Mouse (Mus musculus): ENCODE data around the gene 4930578C19Rik. TPM values are rescaled to one million over a fixed set of nuclear protein-coding genes. Genes with fewer than 3 reads are reported as not detected.

Gene 4930578C19Rik
- polyA plus RNA-seq (2015; fragmentation: Nextera tagmentation; extraction: Ambion mirVana) = 0.56 and 0.61 TPM in 2 replicates

- H3K4me1 ChIP-seq = no peaks in the 10 kb centered on the region
- H3K9ac ChIP-seq (replicated peaks) = no peak within 1 kb of the TSS
- H3K27me3 ChIP-seq = no peaks in the 10 kb centered on the region
- ATAC-seq (replicated peaks) = no peak
- H3K9me3 ChIP-seq = no peaks in the 10 kb centered on the region
- H3K4me3 ChIP-seq = no peak within 1 kb of the TSS
- H3K27ac ChIP-seq (replicated peaks) = no peak within 1 kb of the TSS
- 83% methylated on average over 8 of the region's 8 CpGs for WGBS
- H3K36me3 ChIP-seq = no peaks in the 10 kb centered on the region
- no peak within 1 kb of the TSS for H3K4me2 ChIP-seq (replicated peaks)
Observed at GRCm38 (mm10) chrX:18461198-18461601, at the start of gene 4930578C19Rik. Gene 4930578C19Rik, minus strand, starts transcription at chrX:18461397.

DNA sequence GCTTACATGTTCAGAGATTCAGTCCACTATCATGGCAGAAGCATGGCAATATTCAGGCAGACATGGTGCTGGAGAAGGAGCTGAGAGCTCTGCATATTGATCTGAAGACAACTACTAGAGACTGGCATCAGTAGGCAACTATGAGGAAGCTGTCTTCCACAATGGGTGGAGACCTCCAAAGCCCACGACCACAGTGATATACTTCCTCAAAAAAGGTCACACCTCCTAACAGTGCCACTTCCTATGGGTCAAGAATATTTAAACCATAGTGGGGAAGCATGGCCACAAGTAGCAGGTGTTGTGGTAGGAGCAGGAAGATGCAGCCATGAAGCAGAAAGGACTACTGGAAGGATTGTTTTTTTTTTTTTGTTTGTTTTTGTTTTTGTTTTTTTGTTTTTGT lies 6.5 kb upstream of the 4930578C19Rik start:
- Histone ChIP-seq H3K4me3 (no peak overlapping the region), H3K27me3 (no peaks in the 10 kb centered on the region), H3K36me3 (no peaks in the 10 kb centered on the region), H3K4me1 (no peaks in the 10 kb centered on the region), H3K4me2 (replicated peaks) (no peak overlapping the region), H3K9me3 (no peaks in the 10 kb centered on the region), H3K9ac (replicated peaks) (no peak overlapping the region), H3K27ac (replicated peaks) (no peak overlapping the region)
- no peak for ATAC-seq (replicated peaks)
- 57% methylated on average over 1 of the region's 1 CpGs for WGBS

- H3K4me3 ChIP-seq = no peak overlapping the region
- no peaks in the 10 kb centered on the region for H3K36me3 ChIP-seq
- ATAC-seq (replicated peaks) = no peak
- H3K4me1 ChIP-seq = no peaks in the 10 kb centered on the region
- no peak overlapping the region for H3K9ac ChIP-seq (replicated peaks)
- no peak overlapping the region for H3K27ac ChIP-seq (replicated peaks)
- H3K9me3 ChIP-seq = no peaks in the 10 kb centered on the region
- H3K4me2 ChIP-seq (replicated peaks) = no peak overlapping the region
- no peaks in the 10 kb centered on the region for H3K27me3 ChIP-seq
- 92% methylated on average over 1 of the region's 1 CpGs for WGBS
Observed at GRCm38 (mm10) chrX:18462879-18463278, 1.7 kb upstream of the 4930578C19Rik start.

GRCm38 (mm10) chrX:18451559-18451958 lies 9.6 kb downstream of the 4930578C19Rik start:
- Histone ChIP-seq H3K9ac (replicated peaks) (no peak overlapping the region), H3K4me2 (replicated peaks) (no peak overlapping the region), H3K27me3 (no peaks in the 10 kb centered on the region), H3K27ac (replicated peaks) (no peak overlapping the region), H3K4me1 (no peaks in the 10 kb centered on the region), H3K9me3 (no peaks in the 10 kb centered on the region), H3K36me3 (no peaks in the 10 kb centered on the region), H3K4me3 (no peak overlapping the region)
- peak; percentile 85 for ATAC-seq (replicated peaks)
- 51% methylated on average over 1 of the region's 1 CpGs for WGBS

- Histone ChIP-seq H3K4me1 (no peaks in the 10 kb centered on the region), H3K27me3 (no peaks in the 10 kb centered on the region), H3K9ac (replicated peaks) (no peak overlapping the region), H3K9me3 (no peaks in the 10 kb centered on the region), H3K36me3 (no peaks in the 10 kb centered on the region), H3K4me2 (replicated peaks) (no peak overlapping the region), H3K27ac (replicated peaks) (no peak overlapping the region), H3K4me3 (no peak overlapping the region)
- WGBS = 26% methylated on average over 5 of the region's 5 CpGs
- no peak for ATAC-seq (replicated peaks)
Observed at GRCm38 (mm10) chrX:18442066-18442465, 19.1 kb downstream of the 4930578C19Rik start.

GRCm38 (mm10) chrX:18425451-18425850 lies 35.7 kb downstream of the 4930578C19Rik start:
- H3K27ac ChIP-seq (replicated peaks) = no peak overlapping the region
- no peak overlapping the region for H3K9ac ChIP-seq (replicated peaks)
- no peak overlapping the region for H3K4me2 ChIP-seq (replicated peaks)
- no peaks in the 10 kb centered on the region for H3K4me1 ChIP-seq
- no peaks in the 10 kb centered on the region for H3K36me3 ChIP-seq
- H3K4me3 ChIP-seq = no peak overlapping the region
- no peaks in the 10 kb centered on the region for H3K27me3 ChIP-seq
- 94% methylated on average over 3 of the region's 3 CpGs for WGBS
- ATAC-seq (replicated peaks) = no peak
- no peaks in the 10 kb centered on the region for H3K9me3 ChIP-seq

DNA sequence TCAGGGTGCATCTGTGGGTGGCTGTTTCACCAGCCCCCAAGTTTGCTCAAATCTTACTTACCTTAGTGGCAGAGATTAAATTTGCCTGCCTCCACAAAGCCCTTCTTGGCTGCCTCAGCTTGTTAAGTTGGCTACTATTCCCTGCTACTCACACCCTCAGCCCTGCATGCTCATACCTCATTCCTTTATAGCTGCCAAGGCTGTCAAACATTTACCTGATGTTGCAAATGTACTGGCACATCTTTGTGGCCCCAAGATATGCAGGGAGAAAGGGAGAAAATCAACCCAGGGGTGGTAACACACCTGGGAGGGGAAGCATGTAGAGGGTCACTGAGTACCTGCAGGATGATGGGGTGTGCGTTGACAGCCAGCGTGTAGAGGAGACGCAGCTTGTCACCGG lies 38.0 kb downstream of the 4930578C19Rik start:
- H3K27ac ChIP-seq (replicated peaks) = no peak overlapping the region
- WGBS = 89% methylated on average over 4 of the region's 4 CpGs
- no peaks in the 10 kb centered on the region for H3K9me3 ChIP-seq
- no peak for ATAC-seq (replicated peaks)
- H3K4me1 ChIP-seq = no peaks in the 10 kb centered on the region
- no peak overlapping the region for H3K4me2 ChIP-seq (replicated peaks)
- H3K36me3 ChIP-seq = no peaks in the 10 kb centered on the region
- no peak overlapping the region for H3K9ac ChIP-seq (replicated peaks)
- no peaks in the 10 kb centered on the region for H3K27me3 ChIP-seq
- H3K4me3 ChIP-seq = no peak overlapping the region

DNA sequence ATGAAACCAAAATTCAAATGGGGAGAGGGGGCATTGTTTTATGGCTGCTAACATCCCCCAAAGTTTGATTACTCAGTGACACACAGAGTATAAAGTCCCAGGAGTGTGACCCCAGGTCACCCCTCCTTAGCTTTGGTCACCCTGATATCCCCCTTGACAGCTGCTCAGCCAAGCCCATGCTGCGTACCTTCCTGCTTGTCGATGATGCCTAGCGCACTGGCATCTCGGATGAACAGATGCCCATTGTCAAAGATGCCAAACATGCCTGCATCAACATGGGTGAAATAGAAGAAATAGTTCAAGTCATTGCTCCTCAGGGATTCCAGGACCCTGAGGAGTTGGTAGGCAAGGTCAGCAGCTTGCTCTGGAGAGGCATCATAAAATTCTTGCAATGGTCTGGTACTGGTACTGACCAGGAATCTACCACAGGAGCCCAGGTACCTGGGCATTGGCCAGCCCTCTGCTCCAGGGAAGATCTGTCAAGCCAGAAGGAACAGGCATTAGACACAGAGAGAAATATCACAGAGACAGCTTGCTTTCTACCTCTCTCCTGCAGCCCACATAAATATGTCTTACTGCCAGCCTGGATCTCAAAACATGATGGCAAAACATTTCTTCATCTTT lies 40.9 kb downstream of the 4930578C19Rik start:
- H3K9me3 ChIP-seq = no peaks in the 10 kb centered on the region
- H3K27me3 ChIP-seq = no peaks in the 10 kb centered on the region
- WGBS = 92% methylated on average over 4 of the region's 4 CpGs
- no peak overlapping the region for H3K4me2 ChIP-seq (replicated peaks)
- no peaks in the 10 kb centered on the region for H3K4me1 ChIP-seq
- H3K36me3 ChIP-seq = no peaks in the 10 kb centered on the region
- no peak overlapping the region for H3K27ac ChIP-seq (replicated peaks)
- no peak overlapping the region for H3K9ac ChIP-seq (replicated peaks)
- ATAC-seq (replicated peaks) = no peak
- H3K4me3 ChIP-seq = no peak overlapping the region

DNA sequence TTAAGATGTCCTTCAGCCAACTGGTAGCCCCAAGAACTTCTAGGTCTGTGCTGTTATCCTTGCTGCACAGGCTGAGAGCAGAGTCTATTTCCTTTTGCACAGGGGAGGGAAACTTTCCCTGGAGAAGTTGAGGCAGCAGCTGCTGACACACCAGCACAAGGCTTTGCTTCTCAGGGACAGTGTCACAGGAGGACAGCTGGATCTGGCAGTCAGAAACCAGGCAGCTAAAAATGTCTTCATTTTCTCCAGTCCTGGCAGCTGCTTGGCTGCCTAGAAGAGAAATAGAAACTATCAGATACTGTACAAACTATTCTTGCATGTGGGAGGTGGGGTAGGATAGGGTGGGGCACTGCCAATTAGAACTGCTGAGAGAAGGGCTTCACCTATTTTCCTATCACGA lies 42.2 kb downstream of the 4930578C19Rik start:
- Histone ChIP-seq H3K9ac (replicated peaks) (no peak overlapping the region), H3K36me3 (no peaks in the 10 kb centered on the region), H3K27me3 (no peaks in the 10 kb centered on the region), H3K4me1 (no peaks in the 10 kb centered on the region), H3K4me2 (replicated peaks) (no peak overlapping the region), H3K9me3 (no peaks in the 10 kb centered on the region), H3K27ac (replicated peaks) (no peak overlapping the region), H3K4me3 (no peak overlapping the region)
- 41% methylated on average over 1 of the region's 1 CpGs for WGBS
- ATAC-seq (replicated peaks) = no peak

DNA sequence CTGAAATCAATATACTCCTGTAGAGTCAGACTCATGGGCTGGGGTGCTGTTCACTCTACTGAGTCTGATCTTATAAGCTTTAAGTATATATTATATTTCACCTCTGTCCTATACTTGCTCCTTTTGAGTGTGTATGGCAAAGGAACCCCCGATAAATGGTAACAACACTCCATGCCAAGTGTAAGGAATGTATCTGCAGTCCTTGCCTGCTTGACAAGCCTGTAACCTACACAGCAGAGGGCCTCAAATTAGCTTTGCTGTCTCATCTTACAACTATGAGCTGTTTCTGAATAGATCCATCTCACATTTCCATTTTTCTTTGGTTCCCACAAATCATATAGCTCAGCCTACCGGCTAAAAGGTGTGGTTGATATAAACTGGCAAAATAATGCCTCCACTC lies 46.6 kb downstream of the 4930578C19Rik start:
- Histone ChIP-seq H3K4me3 (no peak overlapping the region), H3K4me2 (replicated peaks) (no peak overlapping the region), H3K9me3 (no peaks in the 10 kb centered on the region), H3K9ac (replicated peaks) (no peak overlapping the region), H3K27ac (replicated peaks) (no peak overlapping the region), H3K27me3 (no peaks in the 10 kb centered on the region), H3K36me3 (no peaks in the 10 kb centered on the region), H3K4me1 (no peaks in the 10 kb centered on the region)
- ATAC-seq (replicated peaks) = no peak
- WGBS = 91% methylated on average over 2 of the region's 2 CpGs

GRCm38 (mm10) chrX:18411071-18411840 lies 49.9 kb downstream of the 4930578C19Rik start:
- H3K9ac ChIP-seq (replicated peaks) = no peak overlapping the region
- H3K27ac ChIP-seq (replicated peaks) = no peak overlapping the region
- no peak for ATAC-seq (replicated peaks)
- no peak overlapping the region for H3K4me3 ChIP-seq
- H3K9me3 ChIP-seq = no peaks in the 10 kb centered on the region
- H3K4me1 ChIP-seq = no peaks in the 10 kb centered on the region
- H3K27me3 ChIP-seq = no peaks in the 10 kb centered on the region
- WGBS = 89% methylated on average over 10 of the region's 10 CpGs
- no peak overlapping the region for H3K4me2 ChIP-seq (replicated peaks)
- H3K36me3 ChIP-seq = no peaks in the 10 kb centered on the region

DNA sequence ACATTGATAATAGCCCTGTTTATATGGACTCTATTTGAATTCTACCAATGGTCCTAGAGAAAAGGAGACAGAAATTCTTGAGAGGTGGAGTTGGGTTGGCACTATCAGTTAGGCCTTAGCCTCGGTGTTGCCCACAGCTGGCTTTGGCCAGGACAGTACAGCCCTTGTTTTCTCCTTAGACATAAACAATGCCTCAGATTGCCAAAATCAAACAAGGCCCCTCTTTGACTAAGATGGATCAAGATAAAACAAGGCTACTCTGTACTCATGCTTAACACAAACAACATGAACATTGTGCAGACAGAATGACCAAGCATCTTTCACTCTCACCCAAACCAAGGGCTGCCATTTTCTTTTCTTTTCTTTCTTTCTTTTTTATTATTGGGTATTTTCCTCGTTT lies 51.6 kb downstream of the 4930578C19Rik start:
- WGBS = 42% methylated on average over 2 of the region's 2 CpGs
- no peaks in the 10 kb centered on the region for H3K4me1 ChIP-seq
- H3K9me3 ChIP-seq = no peaks in the 10 kb centered on the region
- no peak for ATAC-seq (replicated peaks)
- no peak overlapping the region for H3K9ac ChIP-seq (replicated peaks)
- H3K4me3 ChIP-seq = no peak overlapping the region
- H3K27me3 ChIP-seq = no peaks in the 10 kb centered on the region
- no peak overlapping the region for H3K27ac ChIP-seq (replicated peaks)
- H3K4me2 ChIP-seq (replicated peaks) = no peak overlapping the region
- no peaks in the 10 kb centered on the region for H3K36me3 ChIP-seq

DNA sequence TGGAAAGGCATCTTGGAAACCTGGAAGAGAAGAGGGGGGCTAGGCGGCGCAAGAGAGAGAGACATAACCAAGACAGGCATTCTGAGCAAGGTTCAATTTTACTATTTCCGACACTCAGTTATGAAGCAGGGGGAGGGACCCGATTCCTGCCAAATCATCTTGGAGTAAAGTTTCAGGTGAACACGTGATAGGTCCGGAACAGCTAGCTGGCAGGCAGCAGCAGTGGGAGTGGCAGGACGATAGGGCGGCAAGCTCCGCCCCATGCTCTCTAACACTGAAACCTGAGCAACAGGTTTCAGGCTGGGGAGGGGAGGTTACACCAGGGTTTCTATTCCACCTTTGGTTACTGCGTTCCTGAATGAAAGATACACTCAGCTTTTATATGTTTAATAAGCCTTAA lies 58.9 kb downstream of the 4930578C19Rik start:
- H3K27me3 ChIP-seq = no peaks in the 10 kb centered on the region
- no peak for ATAC-seq (replicated peaks)
- no peaks in the 10 kb centered on the region for H3K4me1 ChIP-seq
- H3K4me2 ChIP-seq (replicated peaks) = no peak overlapping the region
- H3K27ac ChIP-seq (replicated peaks) = no peak overlapping the region
- no peak overlapping the region for H3K4me3 ChIP-seq
- no peaks in the 10 kb centered on the region for H3K9me3 ChIP-seq
- 62% methylated on average over 10 of the region's 10 CpGs for WGBS
- H3K9ac ChIP-seq (replicated peaks) = no peak overlapping the region
- no peaks in the 10 kb centered on the region for H3K36me3 ChIP-seq
